Mouse (Mus musculus): ENCODE measurements around the gene Aass. TPM values are rescaled to one million over a fixed set of nuclear protein-coding genes. Genes with fewer than 3 reads are reported as not detected.
"Not testable (repeated sequence)": the region's sequence is repeated elsewhere in the genome, so short reads cannot be mapped to it uniquely, and the experiment has no call there.

Aass gene
- polyA plus RNA-seq, 1 experiment, result not detected

DNA sequence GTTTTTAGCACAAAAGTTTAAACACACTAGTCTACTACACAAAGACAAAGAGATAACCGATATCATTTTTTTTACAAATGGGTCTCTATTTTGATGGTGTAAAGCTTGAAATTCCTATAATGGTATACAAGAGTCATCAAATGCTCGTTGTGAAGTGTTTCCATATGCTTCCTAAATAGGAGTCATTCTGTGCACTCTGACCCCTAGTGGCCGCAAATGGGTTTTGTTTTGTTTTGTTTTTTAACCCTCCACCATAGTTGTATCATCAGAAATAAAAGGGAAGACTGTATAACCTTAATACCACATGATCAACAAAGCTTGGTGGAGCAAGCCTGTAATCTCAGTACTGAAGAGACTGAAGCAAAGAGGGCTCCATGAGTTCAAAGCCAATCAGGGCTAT, 9.9 kb downstream of the Aass start:
- no peaks in the 10 kb centered on the region for H3K27me3 ChIP-seq (ENCODE audit: control insufficient read depth, insufficient read depth, insufficient read length)
- TF ChIP-seq MAX (IDR thresholded peaks at IDR 0.05) (no peak), USF1 (IDR thresholded peaks at IDR 0.05; ENCODE audit: low read depth) (no peak), CTCF (IDR thresholded peaks at IDR 0.05; ENCODE audit: control insufficient read depth, insufficient read depth, insufficient read length) (no peak), MYOD1 (IDR thresholded peaks at IDR 0.05; ENCODE audit: control insufficient read depth, insufficient read length, low read depth) (no peak), CEBPB (IDR thresholded peaks at IDR 0.05; ENCODE audit: low read depth) (no peak), MYOG (IDR thresholded peaks at IDR 0.05; ENCODE audit: control insufficient read depth, extremely low read depth, insufficient read length) (no peak), FOSL1 (IDR thresholded peaks at IDR 0.05; ENCODE audit: insufficient read depth, low read length, poor library complexity, severe bottlenecking) (no peak)
- no peaks in the 10 kb centered on the region for H3K79me2 ChIP-seq (ENCODE audit: control insufficient read depth, insufficient read depth)
- H3ac ChIP-seq (ENCODE audit: control insufficient read depth, insufficient read length, low read depth), result no peak overlapping the region
- H3K4me3 ChIP-seq (ENCODE audit: insufficient read depth, poor library complexity, severe bottlenecking), result no peak overlapping the region
- H3K79me3 ChIP-seq (ENCODE audit: low read depth), result no peaks in the 10 kb centered on the region
- no peaks in the 10 kb centered on the region for H3K36me3 ChIP-seq (ENCODE audit: control insufficient read depth, insufficient read depth)

DNA sequence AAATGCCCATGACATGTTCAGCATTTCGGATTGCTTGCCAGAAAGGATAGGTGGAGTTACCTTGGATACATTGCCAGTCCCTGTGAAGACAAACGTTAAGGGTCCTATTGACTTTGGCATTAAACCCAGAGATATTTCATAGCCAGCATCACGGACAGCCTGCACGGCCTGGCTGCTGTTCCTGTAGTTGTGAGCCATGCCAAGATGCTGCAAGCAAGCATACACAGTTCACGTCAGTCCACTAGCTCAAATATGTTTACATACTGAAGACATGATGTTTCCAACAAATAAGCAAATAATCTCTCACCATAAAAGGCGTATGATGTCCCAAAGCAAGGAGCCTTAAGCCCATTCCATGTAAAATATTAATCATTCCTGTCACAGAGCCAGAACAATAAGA, 18.0 kb downstream of the Aass start:
- H3K27me3 ChIP-seq (ENCODE audit: control insufficient read depth, insufficient read depth, insufficient read length), result no peaks in the 10 kb centered on the region
- no peak overlapping the region for H3ac ChIP-seq (ENCODE audit: control insufficient read depth, insufficient read length, low read depth)
- H3K36me3 ChIP-seq (ENCODE audit: control insufficient read depth, insufficient read depth), result no peaks in the 10 kb centered on the region
- TF ChIP-seq MYOG (IDR thresholded peaks at IDR 0.05; ENCODE audit: control insufficient read depth, extremely low read depth, insufficient read length), result no peak
- TF ChIP-seq CEBPB (IDR thresholded peaks at IDR 0.05; ENCODE audit: low read depth), result no peak
- no peak for TF ChIP-seq MYOD1 (IDR thresholded peaks at IDR 0.05; ENCODE audit: control insufficient read depth, insufficient read length, low read depth)
- TF ChIP-seq MAX (IDR thresholded peaks at IDR 0.05), result no peak
- no peak for TF ChIP-seq USF1 (IDR thresholded peaks at IDR 0.05; ENCODE audit: low read depth)
- H3K79me3 ChIP-seq (ENCODE audit: low read depth), result no peaks in the 10 kb centered on the region
- no peaks in the 10 kb centered on the region for H3K79me2 ChIP-seq (ENCODE audit: control insufficient read depth, insufficient read depth)
- no peak overlapping the region for H3K4me3 ChIP-seq (ENCODE audit: insufficient read depth, poor library complexity, severe bottlenecking)

DNA sequence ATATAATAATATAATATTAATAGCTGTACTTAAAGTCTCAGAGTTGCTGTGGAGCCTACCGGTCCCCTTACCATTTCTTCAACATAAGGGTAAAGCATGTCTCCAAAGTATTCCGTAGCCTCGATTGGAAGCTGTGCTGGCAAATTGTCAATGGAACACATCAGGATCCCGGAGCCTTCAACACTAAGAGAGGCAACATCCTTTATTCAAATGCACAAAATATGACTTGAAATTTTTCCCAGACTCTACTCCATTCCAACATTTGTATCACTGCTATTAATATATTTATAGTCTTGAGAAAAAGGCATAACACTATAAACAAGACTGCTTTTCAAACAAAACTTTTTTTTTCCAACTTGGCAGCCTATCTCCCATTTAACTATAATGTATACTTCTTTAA, 25.7 kb downstream of the Aass start:
- Histone ChIP-seq H3ac (ENCODE audit: control insufficient read depth, insufficient read length, low read depth) (no peak overlapping the region), H3K27me3 (ENCODE audit: control insufficient read depth, insufficient read depth, insufficient read length) (no peaks in the 10 kb centered on the region), H3K36me3 (ENCODE audit: control insufficient read depth, insufficient read depth) (no peaks in the 10 kb centered on the region), H3K79me3 (ENCODE audit: low read depth) (no peaks in the 10 kb centered on the region), H3K4me3 (ENCODE audit: insufficient read depth, poor library complexity, severe bottlenecking) (no peak overlapping the region), H3K79me2 (ENCODE audit: control insufficient read depth, insufficient read depth) (no peaks in the 10 kb centered on the region)
- TF ChIP-seq USF1 (IDR thresholded peaks at IDR 0.05; ENCODE audit: low read depth), result no peak
- no peak for TF ChIP-seq MYOG (IDR thresholded peaks at IDR 0.05; ENCODE audit: control insufficient read depth, extremely low read depth, insufficient read length)
- TF ChIP-seq CTCF (IDR thresholded peaks at IDR 0.05; ENCODE audit: control insufficient read depth, insufficient read depth, insufficient read length), result no peak

DNA sequence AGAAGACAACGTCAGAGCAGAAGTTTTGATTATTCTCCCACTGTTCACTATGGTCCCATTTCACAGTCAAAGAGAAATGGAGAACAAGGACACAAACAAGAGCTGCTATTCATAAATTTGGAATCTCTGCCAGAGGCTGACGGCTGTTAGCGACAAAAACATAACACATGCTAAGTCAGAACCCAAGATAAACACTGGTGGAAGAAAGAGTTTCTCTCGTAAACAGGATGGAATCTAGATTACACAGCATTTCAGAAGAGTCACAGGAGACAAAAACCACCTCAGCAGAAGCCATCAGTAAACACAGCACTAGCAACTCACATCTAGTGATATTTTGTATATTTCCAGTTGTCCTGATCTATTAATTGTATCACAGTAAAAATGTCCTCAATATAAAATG, 26.4 kb downstream of the Aass start:
- Histone ChIP-seq H3ac (ENCODE audit: control insufficient read depth, insufficient read length, low read depth) (no peak overlapping the region), H3K79me3 (ENCODE audit: low read depth) (no peaks in the 10 kb centered on the region), H3K27me3 (ENCODE audit: control insufficient read depth, insufficient read depth, insufficient read length) (no peaks in the 10 kb centered on the region)

DNA sequence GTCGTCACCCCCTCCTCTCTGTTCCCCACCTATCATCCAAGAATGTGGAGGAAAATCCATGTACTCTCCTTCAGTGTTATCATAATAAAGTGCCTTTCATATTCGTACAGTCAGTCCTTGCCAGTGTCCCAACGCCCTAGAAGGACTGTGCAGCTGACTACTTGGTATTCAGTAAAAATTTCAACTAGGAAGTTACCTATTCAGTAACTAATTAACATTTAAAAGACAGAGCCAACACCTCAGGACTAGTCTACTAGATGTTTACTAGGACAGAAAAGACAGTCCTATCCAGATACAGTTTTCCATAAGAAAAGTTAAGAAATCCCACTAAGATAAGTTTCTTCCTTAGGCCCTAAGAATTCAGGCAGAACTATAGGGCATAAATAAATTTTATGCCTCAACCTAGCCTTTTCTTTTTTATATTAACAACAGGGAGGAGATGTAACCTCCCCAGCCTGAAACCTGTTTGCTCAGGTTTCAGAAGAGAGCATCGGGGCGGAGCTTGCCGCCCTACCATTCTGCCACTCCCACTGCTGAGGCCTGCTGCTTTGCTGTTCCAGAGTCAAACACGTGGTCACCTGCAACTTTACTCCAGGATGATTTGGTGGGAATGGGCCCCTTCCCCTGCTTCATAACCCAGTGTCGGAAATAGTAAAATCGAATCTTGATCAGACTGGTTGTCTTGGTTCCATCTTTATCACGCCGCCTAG, 42.3 kb downstream of the Aass start:
- H3K79me3 ChIP-seq (ENCODE audit: low read depth); H3K36me3 ChIP-seq (ENCODE audit: control insufficient read depth, insufficient read depth); H3K4me3 ChIP-seq (ENCODE audit: insufficient read depth, poor library complexity, severe bottlenecking); H3K27me3 ChIP-seq (ENCODE audit: control insufficient read depth, insufficient read depth, insufficient read length); H3ac ChIP-seq (ENCODE audit: control insufficient read depth, insufficient read length, low read depth); H3K79me2 ChIP-seq (ENCODE audit: control insufficient read depth, insufficient read depth): not testable (repeated sequence)

More for the DNA sequence above, 26.4 kb downstream of the Aass start:
- Histone ChIP-seq H3K4me3 (ENCODE audit: insufficient read depth, poor library complexity, severe bottlenecking) (no peak overlapping the region), H3K79me2 (ENCODE audit: control insufficient read depth, insufficient read depth) (no peaks in the 10 kb centered on the region), H3K36me3 (ENCODE audit: control insufficient read depth, insufficient read depth) (no peaks in the 10 kb centered on the region)
- TF ChIP-seq CEBPB (IDR thresholded peaks at IDR 0.05; ENCODE audit: low read depth), result no peak
- TF ChIP-seq MYOD1 (IDR thresholded peaks at IDR 0.05; ENCODE audit: control insufficient read depth, insufficient read length, low read depth), result no peak
- TF ChIP-seq MYOG (IDR thresholded peaks at IDR 0.05; ENCODE audit: control insufficient read depth, extremely low read depth, insufficient read length), result no peak
- no peak for TF ChIP-seq FOSL1 (IDR thresholded peaks at IDR 0.05; ENCODE audit: insufficient read depth, low read length, poor library complexity, severe bottlenecking)
- TF ChIP-seq USF1 (IDR thresholded peaks at IDR 0.05; ENCODE audit: low read depth), result no peak
- no peak for TF ChIP-seq MAX (IDR thresholded peaks at IDR 0.05)
- TF ChIP-seq CTCF (IDR thresholded peaks at IDR 0.05; ENCODE audit: control insufficient read depth, insufficient read depth, insufficient read length), result no peak

DNA sequence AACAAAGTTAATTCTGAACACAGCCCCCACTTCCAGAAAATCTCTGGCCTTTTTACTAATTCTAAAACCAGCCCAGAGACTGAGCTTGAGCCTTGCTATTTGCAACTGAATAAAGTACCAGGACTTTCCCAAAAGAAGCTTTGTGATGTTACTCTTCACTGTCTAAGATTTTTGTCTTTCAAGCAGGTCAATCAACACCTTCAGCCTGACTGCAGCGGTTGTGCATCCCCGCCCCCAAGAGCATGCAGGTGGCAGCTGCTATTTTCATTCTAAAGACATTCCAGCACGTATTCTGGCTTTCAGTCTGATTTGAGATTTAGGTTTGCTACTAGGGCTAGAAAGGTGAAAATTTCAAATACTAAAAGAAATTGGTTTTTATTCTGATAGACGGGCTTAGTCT, 43.5 kb downstream of the Aass start:
- H3K4me3 ChIP-seq (ENCODE audit: insufficient read depth, poor library complexity, severe bottlenecking); H3K79me2 ChIP-seq (ENCODE audit: control insufficient read depth, insufficient read depth); H3K27me3 ChIP-seq (ENCODE audit: control insufficient read depth, insufficient read depth, insufficient read length); H3ac ChIP-seq (ENCODE audit: control insufficient read depth, insufficient read length, low read depth); H3K79me3 ChIP-seq (ENCODE audit: low read depth); H3K36me3 ChIP-seq (ENCODE audit: control insufficient read depth, insufficient read depth): not testable (repeated sequence)
